Mouse (Mus musculus): ENCODE measurements around the gene Lyzl4. TPM values are rescaled to one million over a fixed set of nuclear protein-coding genes. Genes with fewer than 3 reads are reported as not detected.

The Lyzl4 gene
- polyA plus RNA-seq, 1 experiment: 0.31 TPM

GRCm38 (mm10) chr9:121631946-121632345, 9.9 kb downstream of the Lyzl4 start:
- Histone ChIP-seq H3K27ac (ENCODE audit: control insufficient read depth, insufficient read depth, low read length) (no peak overlapping the region), H3K4me1 (replicated peaks; ENCODE audit: control insufficient read depth, insufficient read depth, low read length) (no peaks in the 10 kb centered on the region; the same call in 1 of the 2 replicates), H3K36me3 (ENCODE audit: control insufficient read depth, insufficient read depth, low read length) (no peaks in the 10 kb centered on the region), H3K4me3 (ENCODE audit: control insufficient read depth, insufficient read depth, low read length) (no peak overlapping the region), H3K27me3 (ENCODE audit: control insufficient read depth, insufficient read depth, low read length) (no peaks in the 10 kb centered on the region)
- DNase-seq: no peak
- WGBS: 23% methylated on average over 4 of the region's 4 CpGs
- TF ChIP-seq POLR2A (IDR thresholded peaks at IDR 0.05; ENCODE audit: control insufficient read depth, extremely low read depth, insufficient read depth, low read length, poor library complexity): no peak
- TF ChIP-seq CTCF (IDR thresholded peaks at IDR 0.05; ENCODE audit: borderline replicate concordance, control insufficient read depth, extremely low read depth, insufficient read depth, low read length, poor library complexity): no peak

GRCm38 (mm10) chr9:121630627-121631026, 11.3 kb downstream of the Lyzl4 start:
- Histone ChIP-seq H3K4me1 (replicated peaks; ENCODE audit: control insufficient read depth, insufficient read depth, low read length) (no peaks in the 10 kb centered on the region; the same call in 1 of the 2 replicates), H3K4me3 (ENCODE audit: control insufficient read depth, insufficient read depth, low read length) (no peak overlapping the region), H3K27ac (ENCODE audit: control insufficient read depth, insufficient read depth, low read length) (no peak overlapping the region), H3K27me3 (ENCODE audit: control insufficient read depth, insufficient read depth, low read length) (no peaks in the 10 kb centered on the region), H3K36me3 (ENCODE audit: control insufficient read depth, insufficient read depth, low read length) (no peaks in the 10 kb centered on the region)
- WGBS: 95% methylated on average over 1 of the region's 1 CpGs
- TF ChIP-seq CTCF (IDR thresholded peaks at IDR 0.05; ENCODE audit: borderline replicate concordance, control insufficient read depth, extremely low read depth, insufficient read depth, low read length, poor library complexity): no peak
- TF ChIP-seq POLR2A (IDR thresholded peaks at IDR 0.05; ENCODE audit: control insufficient read depth, extremely low read depth, insufficient read depth, low read length, poor library complexity): no peak
- no peak for DNase-seq

GRCm38 (mm10) chr9:121624920-121625319, 17.0 kb downstream of the Lyzl4 start:
- Histone ChIP-seq H3K4me3 (ENCODE audit: control insufficient read depth, insufficient read depth, low read length) (no peak overlapping the region), H3K36me3 (ENCODE audit: control insufficient read depth, insufficient read depth, low read length) (no peaks in the 10 kb centered on the region), H3K27me3 (ENCODE audit: control insufficient read depth, insufficient read depth, low read length) (no peaks in the 10 kb centered on the region), H3K4me1 (replicated peaks; ENCODE audit: control insufficient read depth, insufficient read depth, low read length) (no peaks in the 10 kb centered on the region), H3K27ac (ENCODE audit: control insufficient read depth, insufficient read depth, low read length) (no peak overlapping the region)
- no peak for DNase-seq
- WGBS: 90% methylated on average over 2 of the region's 2 CpGs
- no peak for TF ChIP-seq POLR2A (IDR thresholded peaks at IDR 0.05; ENCODE audit: control insufficient read depth, extremely low read depth, insufficient read depth, low read length, poor library complexity)

GRCm38 (mm10) chr9:121623235-121623634, 18.7 kb downstream of the Lyzl4 start:
- no peaks in the 10 kb centered on the region for H3K27me3 ChIP-seq (ENCODE audit: control insufficient read depth, insufficient read depth, low read length)
- DNase-seq: no peak
- no peak overlapping the region for H3K27ac ChIP-seq (ENCODE audit: control insufficient read depth, insufficient read depth, low read length)
- no peaks in the 10 kb centered on the region for H3K36me3 ChIP-seq (ENCODE audit: control insufficient read depth, insufficient read depth, low read length)
- H3K4me3 ChIP-seq (ENCODE audit: control insufficient read depth, insufficient read depth, low read length): no peak overlapping the region
- WGBS: over 99% methylated on average over 4 of the region's 4 CpGs
- no peak for TF ChIP-seq CTCF (IDR thresholded peaks at IDR 0.05; ENCODE audit: borderline replicate concordance, control insufficient read depth, extremely low read depth, insufficient read depth, low read length, poor library complexity)
- no peak for TF ChIP-seq POLR2A (IDR thresholded peaks at IDR 0.05; ENCODE audit: control insufficient read depth, extremely low read depth, insufficient read depth, low read length, poor library complexity)
- no peaks in the 10 kb centered on the region for H3K4me1 ChIP-seq (replicated peaks; ENCODE audit: control insufficient read depth, insufficient read depth, low read length)

GRCm38 (mm10) chr9:121619441-121619840, 22.5 kb downstream of the Lyzl4 start:
- Histone ChIP-seq H3K4me3 (ENCODE audit: control insufficient read depth, insufficient read depth, low read length) (no peak overlapping the region), H3K27me3 (ENCODE audit: control insufficient read depth, insufficient read depth, low read length) (no peaks in the 10 kb centered on the region), H3K36me3 (ENCODE audit: control insufficient read depth, insufficient read depth, low read length) (no peaks in the 10 kb centered on the region), H3K4me1 (replicated peaks; ENCODE audit: control insufficient read depth, insufficient read depth, low read length) (no peaks in the 10 kb centered on the region), H3K27ac (ENCODE audit: control insufficient read depth, insufficient read depth, low read length) (no peak overlapping the region)
- 25% methylated on average over 7 of the region's 7 CpGs for WGBS
- DNase-seq: no peak
- no peak for TF ChIP-seq POLR2A (IDR thresholded peaks at IDR 0.05; ENCODE audit: control insufficient read depth, extremely low read depth, insufficient read depth, low read length, poor library complexity)
- no peak for TF ChIP-seq CTCF (IDR thresholded peaks at IDR 0.05; ENCODE audit: borderline replicate concordance, control insufficient read depth, extremely low read depth, insufficient read depth, low read length, poor library complexity)

GRCm38 (mm10) chr9:121616471-121616870, 25.4 kb downstream of the Lyzl4 start:
- no peak for TF ChIP-seq POLR2A (IDR thresholded peaks at IDR 0.05; ENCODE audit: control insufficient read depth, extremely low read depth, insufficient read depth, low read length, poor library complexity)
- peak; percentile 71; the same call in 1 of the 2 replicates for TF ChIP-seq CTCF (IDR thresholded peaks at IDR 0.05; ENCODE audit: borderline replicate concordance, control insufficient read depth, extremely low read depth, insufficient read depth, low read length, poor library complexity)
- H3K27ac ChIP-seq (ENCODE audit: control insufficient read depth, insufficient read depth, low read length): no peak overlapping the region

GRCm38 (mm10) chr9:121614241-121614757, 27.6 kb downstream of the Lyzl4 start:
- TF ChIP-seq CTCF (IDR thresholded peaks at IDR 0.05; ENCODE audit: borderline replicate concordance, control insufficient read depth, extremely low read depth, insufficient read depth, low read length, poor library complexity) (no peak), POLR2A (IDR thresholded peaks at IDR 0.05; ENCODE audit: control insufficient read depth, extremely low read depth, insufficient read depth, low read length, poor library complexity) (no peak)
- Histone ChIP-seq H3K27ac (ENCODE audit: control insufficient read depth, insufficient read depth, low read length) (no peak overlapping the region), H3K4me1 (replicated peaks; ENCODE audit: control insufficient read depth, insufficient read depth, low read length) (no peaks in the 10 kb centered on the region), H3K4me3 (ENCODE audit: control insufficient read depth, insufficient read depth, low read length) (no peak overlapping the region), H3K36me3 (ENCODE audit: control insufficient read depth, insufficient read depth, low read length) (no peaks in the 10 kb centered on the region), H3K27me3 (ENCODE audit: control insufficient read depth, insufficient read depth, low read length) (no peaks in the 10 kb centered on the region)
- no peak for DNase-seq

More at GRCm38 (mm10) chr9:121616471-121616870, 25.4 kb downstream of the Lyzl4 start:
- no peak overlapping the region for H3K4me3 ChIP-seq (ENCODE audit: control insufficient read depth, insufficient read depth, low read length)
- no peaks in the 10 kb centered on the region for H3K27me3 ChIP-seq (ENCODE audit: control insufficient read depth, insufficient read depth, low read length)
- WGBS: 74% methylated on average over 3 of the region's 3 CpGs
- no peaks in the 10 kb centered on the region for H3K36me3 ChIP-seq (ENCODE audit: control insufficient read depth, insufficient read depth, low read length)
- no peaks in the 10 kb centered on the region for H3K4me1 ChIP-seq (replicated peaks; ENCODE audit: control insufficient read depth, insufficient read depth, low read length)
- peak; percentile 42 for DNase-seq

All from thymus, adult 2 months (tissue).